Mouse (Mus musculus) B cell, adult 2 months (primary cell): Measurements from ENCODE around the gene Ric8a.
"Not testable (repeated sequence)": the region's sequence is repeated elsewhere in the genome, so short reads cannot be mapped to it uniquely, and the experiment has no call there.

Source experiments
- DNase-seq, 2 experiments: peaks; one replicate each; pipeline ENCODE4 v3.0.0; 2022

The Ric8a gene

GRCm38 (mm10) chr7:140847755-140848580 lies 8.8 kb upstream of the Ric8a start, which contains the start of gene Odf3:
Odf3 (plus strand) TSS chr7:140847805.
- no peak for DNase-seq

DNA sequence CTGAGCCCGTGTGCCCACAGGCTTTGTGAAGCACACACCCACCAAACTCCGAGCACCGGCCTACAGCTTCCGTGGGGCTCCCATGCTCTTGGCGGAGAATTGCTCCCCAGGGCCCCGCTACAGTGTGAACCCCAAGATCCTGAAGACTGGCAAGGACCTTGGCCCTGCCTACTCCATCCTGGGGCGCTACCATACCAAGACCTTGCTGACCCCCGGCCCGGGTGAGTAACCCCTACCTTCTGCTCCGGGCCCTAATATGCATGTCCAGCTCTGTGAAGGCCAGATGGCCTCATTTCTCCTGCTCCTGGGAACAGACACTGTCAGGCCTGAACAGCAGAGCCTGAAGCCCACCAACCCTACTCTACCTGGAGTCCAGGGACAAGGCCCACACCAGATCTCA lies 8.2 kb upstream of the Ric8a start:
- DNase-seq = no peak

GRCm38 (mm10) chr7:140851916-140852315 lies 4.8 kb upstream of the Ric8a start:
- DNase-seq = no peak

DNA sequence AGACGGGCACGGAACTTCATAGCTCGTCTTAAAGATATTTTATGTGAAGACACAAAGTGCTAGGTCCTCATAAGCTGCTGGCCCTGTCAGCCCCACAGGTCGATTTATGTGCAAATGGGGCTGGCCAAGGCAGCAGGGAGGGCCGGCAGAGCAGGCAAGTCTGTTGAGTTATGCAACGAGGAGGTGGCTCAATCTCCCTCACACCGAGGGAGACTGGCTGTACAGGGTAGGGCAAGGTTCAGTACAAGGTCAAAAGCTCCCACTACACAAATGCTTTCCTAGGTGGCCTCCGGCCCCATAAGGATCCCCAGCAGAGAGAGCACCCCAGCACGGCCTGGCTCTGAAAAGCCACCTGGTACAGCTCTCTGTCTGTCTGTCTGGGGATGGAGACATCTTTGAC lies 3.4 kb upstream of the Ric8a start:
- DNase-seq = no peak

GRCm38 (mm10) chr7:140854483-140854882 lies 2.3 kb upstream of the Ric8a start:
- no peak for DNase-seq

DNA sequence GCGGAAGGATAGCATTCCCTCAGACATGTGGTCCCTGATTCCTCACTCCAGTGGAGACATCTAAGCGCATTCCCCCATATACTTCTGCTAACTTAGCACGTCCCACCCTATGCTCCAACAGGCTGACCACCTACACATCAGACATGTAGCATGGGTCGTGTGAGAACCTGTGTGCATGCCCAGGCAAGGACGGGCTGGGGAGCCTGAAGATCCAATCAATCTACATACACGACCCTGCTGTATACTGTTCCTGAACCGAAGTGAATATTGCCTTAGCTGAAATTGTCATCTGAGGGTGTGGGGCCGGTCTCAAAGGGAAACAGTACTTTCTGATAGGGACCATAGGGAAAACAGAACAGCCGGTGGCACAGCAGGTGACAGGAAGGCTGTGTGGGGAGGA lies 1.6 kb upstream of the Ric8a start:
- no peak for DNase-seq

- DNase-seq = peak; percentile 68 to 72
Observed at GRCm38 (mm10) chr7:140855860-140856784, 635 bp upstream of the Ric8a start, which contains the start of gene Gm45785. Gm45785 (minus strand) TSS chr7:140856331.

DNA sequence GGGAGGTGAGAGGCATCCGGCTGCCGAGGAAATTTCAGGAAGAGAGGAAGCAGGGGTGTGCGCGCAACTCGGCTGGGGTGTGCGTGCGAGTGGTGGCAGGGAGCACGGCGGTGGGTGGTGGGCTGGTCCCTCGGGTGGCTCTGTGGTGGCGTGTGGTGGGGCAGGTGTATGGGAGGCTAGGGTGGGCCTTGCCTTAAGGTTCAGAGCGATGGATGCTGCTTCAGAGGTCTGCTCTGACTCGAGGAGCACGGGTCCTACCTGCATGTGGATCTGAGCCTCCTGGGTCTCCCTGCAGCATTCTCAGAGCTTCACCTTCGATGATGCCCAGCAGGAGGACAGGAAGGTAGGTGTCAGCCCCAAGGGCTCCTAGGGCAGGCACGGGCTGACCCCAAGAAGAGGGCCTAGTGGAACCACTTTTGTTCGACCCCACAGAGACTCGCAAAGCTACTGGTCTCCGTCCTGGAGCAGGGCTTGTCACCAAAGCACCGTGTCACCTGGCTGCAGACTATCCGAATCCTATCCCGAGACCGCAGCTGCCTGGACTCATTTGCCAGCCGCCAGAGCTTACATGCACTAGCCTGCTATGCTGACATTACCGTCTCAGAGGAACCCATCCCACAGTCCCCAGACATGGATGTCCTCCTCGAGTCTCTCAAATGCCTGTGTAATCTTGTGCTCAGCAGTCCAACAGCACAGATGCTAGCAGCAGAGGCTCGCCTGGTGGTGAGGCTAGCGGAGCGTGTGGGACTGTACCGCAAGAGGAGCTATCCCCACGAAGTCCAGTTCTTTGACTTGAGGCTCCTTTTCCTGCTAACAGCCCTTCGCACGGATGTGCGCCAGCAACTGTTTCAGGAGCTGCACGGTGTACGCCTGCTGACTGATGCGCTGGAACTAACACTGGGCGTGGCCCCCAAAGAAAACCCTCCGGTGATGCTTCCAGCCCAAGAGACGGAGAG lies 1.1 kb downstream of the Ric8a start, which contains the start of gene Bet1l:
Bet1l (minus strand) TSS at position 28 of the 956 bp plus-strand sequence.
- DNase-seq = peak in 1 of 2 experiments; percentile 8

DNA sequence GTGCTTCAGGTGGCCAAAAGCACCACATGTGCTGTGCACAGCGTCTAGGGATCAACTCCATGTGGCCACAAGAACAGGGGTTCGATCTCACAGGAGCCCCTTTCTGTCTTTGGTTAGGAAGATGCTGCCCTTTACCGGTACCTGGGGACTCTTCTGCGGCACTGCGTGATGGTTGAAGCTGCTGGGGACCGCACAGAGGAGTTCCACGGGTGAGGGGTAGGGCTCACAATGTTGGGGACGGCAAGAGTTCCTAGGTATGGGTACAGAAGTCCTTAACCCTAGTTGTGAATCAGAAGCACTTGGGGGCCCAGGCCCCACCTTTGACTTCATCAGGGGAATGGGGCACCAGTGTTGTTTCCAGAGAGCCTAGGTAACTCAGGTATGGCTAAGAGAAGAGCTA lies 2.0 kb downstream of the Ric8a start:
- no peak for DNase-seq

GRCm38 (mm10) chr7:140859997-140860396 lies 3.2 kb downstream of the Ric8a start:
- DNase-seq = no peak

DNA sequence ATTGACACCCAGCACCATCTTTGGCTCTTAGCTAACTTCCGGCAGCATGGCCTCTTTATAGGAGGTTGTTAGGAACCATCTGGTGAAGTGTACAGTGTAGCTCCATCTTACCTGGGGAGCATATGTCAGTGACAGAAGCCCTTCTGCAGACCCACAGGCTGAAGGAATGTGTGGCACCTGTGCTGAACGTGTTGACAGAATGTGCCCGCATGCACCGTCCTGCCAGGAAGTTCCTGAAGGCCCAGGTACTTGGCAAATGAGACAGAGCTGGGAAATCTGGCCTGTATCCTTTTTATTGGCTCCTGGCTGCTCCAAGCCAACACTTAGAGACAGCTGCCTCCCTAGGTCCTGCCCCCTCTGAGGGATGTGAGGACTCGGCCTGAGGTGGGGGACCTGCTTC lies 4.0 kb downstream of the Ric8a start:
- no peak for DNase-seq

DNA sequence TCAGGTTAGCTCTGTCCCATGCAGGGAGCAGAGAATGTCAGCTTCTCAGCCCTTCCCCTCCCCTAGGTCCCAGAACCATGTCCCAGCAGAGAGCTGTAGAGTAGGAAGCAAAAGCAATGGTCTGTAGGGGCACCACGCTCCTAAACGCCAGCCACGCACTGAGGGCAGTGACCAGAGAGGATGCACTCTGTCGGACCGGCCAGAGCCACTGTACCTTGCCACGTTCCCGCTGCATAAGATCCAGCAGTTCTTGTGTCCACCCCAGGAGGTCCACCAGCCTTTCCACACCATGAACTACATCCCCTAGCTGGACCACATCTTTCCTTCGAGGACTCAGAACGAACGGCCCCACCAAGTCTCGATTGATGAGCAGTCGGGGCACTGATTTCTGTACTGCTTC lies 8.0 kb downstream of the Ric8a start:
- no peak for DNase-seq

GRCm38 (mm10) chr7:140874224-140874623 lies 17.5 kb downstream of the Ric8a start:
- DNase-seq = no peak

- DNase-seq = peak; percentile 32 to 39
Observed at GRCm38 (mm10) chr7:140877364-140877763, 20.6 kb downstream of the Ric8a start.

- peak; percentile 14 to 19 for DNase-seq
Observed at GRCm38 (mm10) chr7:140879355-140879754, 22.6 kb downstream of the Ric8a start.

DNA sequence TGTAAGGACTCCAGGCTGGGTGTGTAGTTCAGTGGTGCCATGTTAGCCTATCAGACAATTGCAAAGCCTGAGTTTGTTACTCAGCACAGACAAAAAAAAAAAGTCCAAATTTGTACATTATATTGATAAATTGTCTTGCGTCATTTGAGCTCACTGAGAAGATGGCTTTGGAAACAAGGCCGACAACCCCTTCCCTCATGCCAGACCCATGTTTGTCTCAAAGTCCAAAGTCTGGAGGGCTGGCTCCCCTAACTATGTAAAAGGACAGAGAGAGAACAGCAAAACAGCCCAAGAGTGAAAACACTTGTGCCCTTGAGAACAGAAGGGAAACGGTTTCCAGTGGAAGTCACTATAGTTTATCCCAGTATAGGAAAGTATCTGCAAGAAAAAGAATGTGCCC lies 23.7 kb downstream of the Ric8a start:
- DNase-seq = no peak

- no peak for DNase-seq
Observed at GRCm38 (mm10) chr7:140880865-140881515, 24.2 kb downstream of the Ric8a start.

GRCm38 (mm10) chr7:140881696-140882468 lies 25.1 kb downstream of the Ric8a start, which contains the start of the genes Psmd13 and Sirt3:
Psmd13 (plus strand) TSS chr7:140881968.
Sirt3 (minus strand) TSS chr7:140882309.
- peak; percentile 94 to 95 for DNase-seq

DNA sequence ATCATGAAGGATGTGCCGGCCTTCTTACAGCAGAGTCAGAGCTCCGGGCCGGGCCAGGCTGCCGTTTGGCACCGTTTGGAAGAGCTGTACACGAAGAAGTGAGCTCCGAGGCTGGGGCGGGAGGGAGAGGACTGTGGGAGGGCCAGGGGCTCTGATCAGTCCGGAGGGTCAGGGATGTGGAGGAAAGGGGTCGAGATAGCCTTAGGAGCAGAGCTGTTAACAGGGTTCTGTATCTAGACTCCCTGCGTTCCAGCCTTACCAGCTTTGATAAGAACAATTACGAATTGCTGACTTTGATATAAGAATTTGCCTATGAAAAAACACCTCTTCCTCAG lies 25.7 kb downstream of the Ric8a start:
- DNase-seq = no peak

- not testable (repeated sequence) for DNase-seq
Observed at GRCm38 (mm10) chr7:140890636-140891035, 33.9 kb downstream of the Ric8a start.

- no peak for DNase-seq
Observed at GRCm38 (mm10) chr7:140894031-140894430, 37.3 kb downstream of the Ric8a start.
